Mouse (Mus musculus): ENCODE results near the gene Fcgrt. TPM values are rescaled to one million over a fixed set of nuclear protein-coding genes. Genes with fewer than 3 reads are reported as not detected.

The Fcgrt gene
- 6.4 TPM for polyA plus RNA-seq (2017; shearing (Covaris generic))

DNA sequence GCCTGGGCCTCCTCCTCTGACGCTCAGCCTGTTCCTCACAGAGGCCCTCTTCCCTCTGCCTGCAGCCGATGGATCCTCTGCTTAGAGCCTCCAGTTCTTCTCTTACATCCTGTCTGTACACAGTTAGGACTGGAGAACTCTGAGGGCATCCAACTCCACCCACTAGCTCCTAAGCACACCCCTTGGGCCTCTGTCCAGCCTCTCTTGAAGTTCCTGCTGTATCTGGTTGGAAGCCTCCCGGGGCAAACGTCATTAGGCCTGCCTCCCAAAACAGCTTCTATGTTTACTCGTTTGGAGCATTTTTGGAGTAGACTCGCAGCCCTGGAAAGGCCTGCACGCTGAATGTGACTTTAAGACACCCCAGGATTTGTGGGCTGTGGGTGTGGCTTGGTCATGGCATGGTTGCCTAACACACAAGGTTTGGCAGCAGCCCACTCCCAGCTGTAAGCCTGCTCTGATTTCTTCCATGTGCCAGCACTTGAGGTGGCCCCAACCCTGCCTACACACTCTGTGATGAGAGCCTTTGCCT lies at the start of gene Fcgrt:
Gene Fcgrt, minus strand, starts transcription at position 200 of the 529 bp plus-strand sequence.

DNA sequence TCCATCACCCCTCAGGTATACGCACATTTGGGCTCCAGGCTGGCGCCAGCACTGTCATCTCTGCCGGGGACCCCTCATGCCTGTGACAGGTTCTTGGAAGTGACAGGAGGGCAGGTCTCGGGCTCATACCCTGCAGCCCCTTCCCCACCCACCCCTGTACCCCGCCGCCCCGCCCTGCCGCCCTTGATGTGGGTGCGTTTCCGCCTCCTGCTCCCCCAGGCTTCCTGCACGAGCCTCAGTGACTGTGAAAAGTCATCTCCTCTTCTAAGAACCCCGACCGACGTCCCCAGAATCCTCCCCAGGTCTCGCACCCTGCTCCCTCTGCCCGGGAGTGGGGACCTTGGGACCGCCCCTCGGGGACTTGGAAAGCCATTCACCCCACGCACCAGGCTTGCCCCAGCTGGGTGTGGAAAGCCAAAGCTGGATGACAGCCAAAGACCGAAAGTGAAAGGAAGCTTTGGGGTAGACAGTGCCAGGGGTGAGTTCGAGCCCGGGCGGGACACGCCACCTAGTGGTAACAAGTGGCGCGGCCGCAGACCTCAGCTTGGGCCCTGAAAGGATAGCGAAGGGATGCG lies 32.4 kb upstream of the Fcgrt start, which contains the start of the genes Gm45713 and Flt3l:
Gene Gm45713, minus strand, starts transcription at position 239 of the 575 bp plus-strand sequence.
Gene Flt3l, minus strand, starts transcription at position 440 of the 575 bp plus-strand sequence.

DNA sequence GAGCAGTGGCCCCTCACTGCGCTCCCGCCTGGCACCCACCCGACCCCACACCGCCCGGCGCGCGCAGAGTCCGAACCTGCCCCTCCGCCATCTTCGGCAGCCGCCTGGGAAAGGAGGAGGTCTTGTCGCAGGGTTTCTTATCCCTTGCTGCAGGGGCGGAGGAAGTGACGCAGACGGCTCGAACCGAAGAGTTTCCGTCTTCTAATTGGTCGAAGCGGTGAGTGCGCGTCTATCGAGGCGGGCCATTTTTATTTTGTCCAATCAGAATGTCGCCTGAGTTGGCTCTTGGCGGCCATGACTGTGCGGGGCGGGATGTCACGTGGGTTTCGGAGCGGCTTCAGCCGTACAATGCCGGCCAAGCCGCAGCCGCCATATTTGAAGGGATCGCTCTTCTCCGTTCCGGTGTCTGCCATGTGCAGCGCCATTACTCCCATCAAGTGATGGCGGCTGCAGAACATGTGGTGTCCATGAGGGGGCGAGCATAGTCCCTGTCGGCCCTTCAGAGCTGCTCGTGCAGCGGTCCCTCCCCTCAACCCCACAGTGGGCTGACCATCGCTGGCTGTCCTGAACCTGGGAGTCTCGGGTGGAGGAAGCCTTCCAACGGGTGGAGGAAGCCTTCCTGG lies 25.1 kb upstream of the Fcgrt start, which contains the start of gene Rpl13a:
Gene Rpl13a, minus strand, starts transcription at position 138 of the 623 bp plus-strand sequence.

DNA sequence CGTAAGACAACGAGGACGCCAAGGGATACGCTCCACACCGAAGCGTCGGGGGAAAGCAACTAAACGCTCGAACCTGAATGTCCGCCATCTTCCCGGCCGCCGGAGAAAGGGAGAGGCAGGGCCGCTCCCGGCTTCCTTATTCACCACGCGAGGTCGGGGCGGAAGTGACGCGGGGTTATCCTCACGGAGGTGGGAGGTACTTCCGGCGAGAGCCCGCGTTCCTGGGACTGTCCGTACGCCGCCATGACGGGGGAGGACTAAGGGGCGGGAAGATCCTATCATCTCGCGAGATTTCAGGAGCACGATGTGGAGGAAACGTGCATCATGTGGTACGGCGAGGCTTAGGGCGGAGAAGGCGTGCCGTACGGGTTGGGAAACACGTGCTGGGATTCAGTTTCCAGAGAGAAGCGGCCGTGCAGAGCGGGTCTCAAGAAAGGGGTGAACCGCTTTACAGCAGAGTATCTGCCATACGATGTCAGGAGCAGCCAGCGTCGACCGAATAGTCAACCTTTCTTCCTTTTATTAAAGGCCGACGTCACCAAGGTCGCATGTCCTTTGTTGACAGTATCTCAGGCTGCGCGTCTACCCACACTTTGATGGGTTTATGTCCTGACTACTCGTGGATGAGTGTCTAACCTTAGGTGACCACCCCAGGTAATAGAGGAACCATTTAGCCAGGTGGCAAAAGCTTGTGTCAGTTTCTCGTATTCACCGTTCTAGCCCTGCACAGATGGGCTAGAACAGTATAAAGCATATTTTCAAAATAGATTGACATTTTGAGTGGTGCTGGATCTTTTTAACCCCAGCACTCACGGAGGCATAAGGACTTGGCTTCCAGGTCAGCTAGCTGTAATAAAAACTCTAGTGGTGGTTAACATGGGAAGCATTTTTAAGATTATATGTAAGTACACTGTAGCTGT lies 20.8 kb upstream of the Fcgrt start, which contains the start of gene Rps11:
Gene Rps11, minus strand, starts transcription at position 216 of the 920 bp plus-strand sequence.

GRCm38 (mm10) chr7:45092048-45092447 lies 11.6 kb downstream of the Fcgrt start, which contains the start of gene Rcn3:
Gene Rcn3 (minus strand): TSS chr7:45092221.

DNA sequence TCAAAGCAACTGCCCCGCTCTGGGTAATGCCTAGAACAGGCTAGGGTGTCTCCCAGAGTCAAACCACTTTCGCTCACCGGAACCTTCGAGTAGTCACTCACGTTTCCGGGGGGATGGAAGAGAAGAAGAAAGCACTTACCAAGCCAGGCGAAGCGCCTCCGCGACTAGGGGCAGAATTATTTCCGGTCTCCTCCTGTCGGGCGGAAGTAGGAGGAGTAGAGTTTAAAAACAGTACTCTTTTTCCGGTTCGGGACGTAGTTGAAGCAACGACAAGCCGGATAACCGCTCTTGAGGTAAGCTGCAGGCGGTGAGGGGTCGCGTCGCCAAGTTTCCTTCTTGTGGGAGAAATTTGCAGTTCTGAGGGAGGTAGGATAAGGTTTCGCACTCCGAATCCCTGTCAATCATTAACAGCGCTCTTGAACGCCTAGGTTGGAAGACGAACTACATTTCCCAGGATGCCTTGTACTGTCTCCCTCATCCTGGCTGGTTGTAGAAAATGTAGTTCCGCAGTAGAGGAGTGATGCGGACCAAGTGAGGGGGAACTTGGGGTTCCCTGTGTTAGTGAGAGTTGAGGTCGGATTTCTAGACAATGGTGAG lies 41.3 kb downstream of the Fcgrt start, which contains the start of the genes Nosip and Prrg2:
Gene Nosip, plus strand, starts transcription at position 191 of the 597 bp plus-strand sequence.
Gene Prrg2, minus strand, starts transcription at position 439 of the 597 bp plus-strand sequence.

DNA sequence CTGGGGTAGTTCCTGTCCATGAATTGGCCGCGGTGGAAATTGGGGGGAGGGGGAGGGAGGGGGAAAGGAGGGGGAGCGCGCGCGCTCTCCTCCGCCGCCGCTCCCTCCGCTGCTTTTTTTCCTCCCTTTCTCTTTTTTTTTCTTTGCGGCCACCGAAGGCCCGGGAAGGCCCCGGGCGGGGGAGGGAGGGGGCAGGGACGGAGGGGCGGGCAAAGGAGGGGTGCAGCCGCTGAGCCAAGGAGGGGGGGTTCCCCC lies 50.9 kb downstream of the Fcgrt start, which contains the start of gene Prr12:
Gene Prr12, minus strand, starts transcription at position 20 of the 255 bp plus-strand sequence.

Other genes starting within 250 kb of the Fcgrt start
- gene Pnkp, start 246.7 kb downstream of the Fcgrt start, polyA plus RNA-seq (2017; shearing (Covaris generic)): 71.7 TPM
- gene Ptov1, start 234.1 kb downstream of the Fcgrt start, polyA plus RNA-seq (2017; shearing (Covaris generic)): 20.2 TPM
- gene Med25, start 211.1 kb downstream of the Fcgrt start, polyA plus RNA-seq (2017; shearing (Covaris generic)): 52.8 TPM
- 18.5 TPM for gene Fuz, start 207.8 kb downstream of the Fcgrt start, polyA plus RNA-seq (2017; shearing (Covaris generic))
- gene Ap2a1, start 174.4 kb downstream of the Fcgrt start, polyA plus RNA-seq (2017; shearing (Covaris generic)): 45.9 TPM
- 0.28 TPM for gene Tsks, start 160.6 kb downstream of the Fcgrt start, polyA plus RNA-seq (2017; shearing (Covaris generic))
- 0.67 TPM for gene Cpt1c, start 129.0 kb downstream of the Fcgrt start, polyA plus RNA-seq (2017; shearing (Covaris generic))
- gene Prmt1, start 117.3 kb downstream of the Fcgrt start, polyA plus RNA-seq (2017; shearing (Covaris generic)): 143 TPM
- 134 TPM for gene Irf3, start 106.2 kb downstream of the Fcgrt start, polyA plus RNA-seq (2017; shearing (Covaris generic))
- 13.6 TPM for gene Bcl2l12, start 105.1 kb downstream of the Fcgrt start, polyA plus RNA-seq (2017; shearing (Covaris generic))
- gene Scaf1, start 87.5 kb downstream of the Fcgrt start, polyA plus RNA-seq (2017; shearing (Covaris generic)): 22.3 TPM
- 25.1 TPM for gene Rras, start 85.9 kb downstream of the Fcgrt start, polyA plus RNA-seq (2017; shearing (Covaris generic))
- 1.0 TPM for gene Prr12, start 51.0 kb downstream of the Fcgrt start, polyA plus RNA-seq (2017; shearing (Covaris generic))
- 78.5 TPM for gene Nosip, start 41.4 kb downstream of the Fcgrt start, polyA plus RNA-seq (2017; shearing (Covaris generic))
- gene Prrg2, start 41.2 kb downstream of the Fcgrt start, polyA plus RNA-seq (2017; shearing (Covaris generic)): 1.6 TPM
- gene Rcn3, start 11.6 kb downstream of the Fcgrt start, polyA plus RNA-seq (2017; shearing (Covaris generic)): 5.5 TPM
- 1,883 TPM for gene Rps11, start 20.6 kb upstream of the Fcgrt start, polyA plus RNA-seq (2017; shearing (Covaris generic))
- 3,183 TPM for gene Rpl13a, start 24.9 kb upstream of the Fcgrt start, polyA plus RNA-seq (2017; shearing (Covaris generic))
- gene Gm45713, start 32.4 kb upstream of the Fcgrt start, polyA plus RNA-seq (2017; shearing (Covaris generic)): not detected
- 165 TPM for gene Flt3l, start 32.6 kb upstream of the Fcgrt start, polyA plus RNA-seq (2017; shearing (Covaris generic))
- gene Pih1d1, start 50.5 kb upstream of the Fcgrt start, polyA plus RNA-seq (2017; shearing (Covaris generic)): 28.2 TPM
- 36.2 TPM for gene Aldh16a1, start 50.7 kb upstream of the Fcgrt start, polyA plus RNA-seq (2017; shearing (Covaris generic))
- gene Slc17a7, start 60.1 kb upstream of the Fcgrt start, polyA plus RNA-seq (2017; shearing (Covaris generic)): not detected
- not detected for gene Gfy, start 75.7 kb upstream of the Fcgrt start, polyA plus RNA-seq (2017; shearing (Covaris generic))
- not detected for gene Pth2, start 77.1 kb upstream of the Fcgrt start, polyA plus RNA-seq (2017; shearing (Covaris generic))
- 0.95 TPM for gene Ccdc155, start 101.0 kb upstream of the Fcgrt start, polyA plus RNA-seq (2017; shearing (Covaris generic))
- 66.4 TPM for gene Dkkl1, start 108.3 kb upstream of the Fcgrt start, polyA plus RNA-seq (2017; shearing (Covaris generic))
- 1.7 TPM for gene Tead2, start 111.9 kb upstream of the Fcgrt start, polyA plus RNA-seq (2017; shearing (Covaris generic))
- 386 TPM for gene Cd37, start 135.3 kb upstream of the Fcgrt start, polyA plus RNA-seq (2017; shearing (Covaris generic))
- gene Slc6a16, start 137.2 kb upstream of the Fcgrt start, polyA plus RNA-seq (2017; shearing (Covaris generic)): not detected
- gene Slc6a21, start 173.7 kb upstream of the Fcgrt start, polyA plus RNA-seq (2017; shearing (Covaris generic)): 0.93 TPM
- 5.0 TPM for gene Trpm4, start 229.9 kb upstream of the Fcgrt start, polyA plus RNA-seq (2017; shearing (Covaris generic))
- not detected for gene Hrc, start 231.4 kb upstream of the Fcgrt start, polyA plus RNA-seq (2017; shearing (Covaris generic))

All from effector memory CD4-positive, alpha-beta T cell, adult 7 months (primary cell).